Mouse (Mus musculus) layer of hippocampus, postnatal 14 days (tissue): ENCODE data around the gene Nr2f6. TPM values are rescaled to one million over a fixed set of nuclear protein-coding genes. Genes with fewer than 3 reads are reported as not detected.

Experiments
- DNase-seq, 2 experiments: peaks; one replicate each; pipeline ENCODE4 v3.0.0; 2021 to 2022; ENCODE audit warnings: low spot score in 2 of 2, mixed read lengths in 1 of 2
- total RNA-seq, 2 experiments: library from RNA; stranded (reverse); gene quantifications; 2 replicates each; pipeline ENCODE4 v1.2.3; 2021

Nr2f6 gene
- total RNA-seq, 2 experiments from 2014 or later = 33.9 to 36.7 TPM

GRCm38 (mm10) chr8:71392391-71392790 lies 10.6 kb upstream of the Nr2f6 start:
- no peak for DNase-seq

GRCm38 (mm10) chr8:71391696-71392095 lies 9.9 kb upstream of the Nr2f6 start:
- no peak for DNase-seq

DNA sequence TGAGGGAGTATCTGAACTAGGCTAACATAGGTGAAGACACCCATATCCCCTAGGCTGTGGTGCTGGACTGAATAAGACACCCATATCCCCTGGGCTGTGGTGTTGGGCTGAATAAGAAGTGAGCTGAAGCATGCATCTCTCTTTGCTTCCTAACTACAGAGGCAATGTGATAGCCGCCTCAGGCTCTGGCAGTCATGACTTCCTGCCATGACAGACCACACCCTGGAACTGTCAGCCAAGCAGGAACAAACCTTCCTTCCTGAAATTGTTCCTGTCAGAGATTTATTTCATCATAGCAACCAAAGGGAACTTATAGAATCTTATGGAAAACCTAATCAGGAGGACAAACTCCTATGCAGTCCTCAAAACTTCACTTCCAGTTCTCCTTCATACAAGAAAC lies 6.5 kb upstream of the Nr2f6 start:
- no peak for DNase-seq

GRCm38 (mm10) chr8:71385212-71385835 lies 3.6 kb upstream of the Nr2f6 start:
- no peak for DNase-seq

DNA sequence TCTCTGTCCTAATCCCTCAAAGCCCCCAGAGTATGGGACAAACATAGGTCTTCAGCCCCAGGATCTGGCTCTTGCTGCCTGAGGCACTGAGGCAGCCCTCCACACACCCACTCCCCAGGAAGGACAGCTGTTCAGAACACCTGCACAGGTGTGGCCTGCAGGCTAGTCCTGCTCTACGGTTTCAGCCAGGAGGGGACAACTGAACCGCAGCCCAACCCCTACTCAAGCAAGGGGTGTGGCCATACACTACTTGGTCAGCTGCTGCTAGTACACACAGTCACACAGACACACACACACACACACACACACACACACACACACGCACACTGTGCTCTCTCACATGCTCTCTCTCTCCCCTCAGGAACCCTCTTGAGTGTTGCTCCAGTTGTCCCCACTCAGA lies 2.1 kb upstream of the Nr2f6 start:
- DNase-seq = no peak

DNA sequence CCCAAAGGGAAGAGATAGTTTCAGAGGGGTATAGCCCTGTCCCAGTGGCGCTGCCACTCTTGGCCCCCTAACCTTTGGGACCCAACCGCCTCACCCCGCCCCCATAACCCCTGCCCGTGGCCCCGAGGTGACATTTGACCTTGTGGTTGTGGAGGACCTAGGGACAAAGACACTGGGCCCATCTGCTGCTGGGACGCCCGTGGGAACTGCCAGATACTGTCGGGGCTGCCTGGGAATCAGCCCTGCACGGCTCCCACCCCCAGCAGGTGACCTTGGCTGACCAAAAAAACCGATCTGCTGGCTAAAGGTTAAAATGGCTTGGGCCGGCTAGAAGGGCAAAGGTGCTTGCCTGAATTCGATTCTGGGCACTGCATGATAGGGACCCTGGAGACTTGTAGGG lies 1.6 kb upstream of the Nr2f6 start:
- no peak for DNase-seq

GRCm38 (mm10) chr8:71381971-71382961 lies 506 bp upstream of the Nr2f6 start:
- peak; percentile 70 to 72 for DNase-seq

DNA sequence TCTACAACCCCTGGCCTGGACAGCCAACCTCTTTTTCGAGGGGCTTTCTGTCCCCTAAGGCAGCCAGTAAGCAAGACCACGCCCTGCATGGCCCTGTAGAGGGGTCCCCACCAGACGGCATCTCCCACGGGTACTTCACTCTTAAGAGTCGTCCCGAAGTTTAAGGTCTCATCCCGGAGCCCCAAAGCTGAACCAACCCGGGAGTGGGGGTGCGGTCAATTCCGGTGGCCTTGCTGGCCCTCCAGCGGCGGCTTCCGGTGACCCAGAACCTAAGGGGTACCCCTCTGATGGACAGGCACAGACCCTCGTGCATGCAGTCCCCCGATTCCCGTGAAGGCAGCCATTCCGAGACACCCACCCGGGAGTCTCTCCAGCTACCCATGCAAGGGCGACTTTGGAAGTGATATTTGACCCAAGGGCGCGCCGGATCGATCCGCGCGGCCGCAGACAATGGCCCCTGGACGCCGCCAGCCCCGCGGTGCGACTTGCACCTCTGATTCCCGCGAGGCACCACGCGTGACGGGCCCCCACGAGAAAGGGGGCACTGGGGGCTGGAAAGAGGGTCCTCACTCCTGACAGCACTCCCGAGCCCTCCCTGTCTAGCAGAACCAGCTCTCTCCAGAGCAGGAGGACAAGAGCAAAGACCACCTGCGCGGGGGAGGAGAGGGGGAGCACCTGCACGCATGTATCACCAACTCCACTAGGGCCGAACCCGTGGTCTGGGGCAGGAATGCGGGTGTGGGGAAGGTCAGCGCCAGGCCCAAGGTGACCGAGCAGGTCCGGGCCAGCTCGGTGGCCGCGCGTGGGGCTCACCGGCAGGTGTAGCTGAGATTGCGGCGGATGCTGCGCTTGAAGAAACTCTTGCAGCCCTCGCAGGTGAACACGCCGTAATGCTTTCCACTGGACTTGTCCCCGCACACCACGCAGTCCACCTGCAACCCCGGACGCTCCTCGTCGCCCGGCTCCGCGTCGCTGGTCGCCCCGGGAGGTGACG lies 1.3 kb downstream of the Nr2f6 start:
- DNase-seq = no peak

DNA sequence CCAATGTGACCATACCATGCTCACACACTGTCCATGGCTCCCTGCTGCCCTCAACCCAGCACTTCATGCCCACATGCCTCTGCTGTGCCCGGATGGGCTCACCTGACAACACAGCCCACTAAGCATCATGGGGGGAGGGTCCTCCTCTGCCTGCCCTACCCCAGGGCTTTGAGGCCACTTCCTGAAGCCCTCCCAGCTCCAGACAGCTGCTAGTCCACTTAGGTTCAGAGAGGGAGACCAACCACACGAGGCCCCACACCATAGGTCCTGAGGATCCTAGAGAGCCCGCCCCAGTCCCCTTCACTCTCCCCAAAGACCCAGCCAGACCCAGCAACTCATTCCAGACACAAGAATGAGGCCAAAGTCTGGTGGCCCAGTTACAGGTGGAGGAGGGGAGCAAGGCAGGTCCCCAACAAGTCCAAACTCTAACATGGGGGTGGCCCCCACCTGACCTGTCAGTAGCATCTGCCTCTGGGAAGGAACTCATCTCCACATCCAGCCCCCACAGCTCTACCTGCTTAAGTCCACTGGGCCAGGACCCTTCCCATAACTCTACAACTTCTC lies 2.2 kb downstream of the Nr2f6 start:
- DNase-seq = no peak

DNA sequence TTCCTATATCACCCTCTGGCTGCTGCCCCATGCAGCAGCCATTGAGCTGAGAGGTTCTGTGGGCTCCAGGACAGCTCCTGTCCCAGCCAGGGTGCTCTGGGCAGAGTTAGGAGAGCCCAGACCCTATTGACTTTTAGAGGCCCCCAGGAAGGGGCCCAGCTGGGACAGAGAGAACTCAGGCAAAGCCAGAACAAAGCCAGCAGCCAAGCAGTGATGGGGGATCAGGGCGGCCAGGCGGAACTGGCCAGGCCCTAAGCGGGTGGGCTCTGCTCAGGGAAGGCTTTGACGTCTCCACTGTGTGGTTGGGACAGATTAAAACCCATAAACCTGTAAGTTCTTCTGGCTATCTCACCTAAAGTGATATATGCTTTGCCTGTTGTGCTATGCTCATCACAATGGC lies 2.8 kb downstream of the Nr2f6 start:
- no peak for DNase-seq

GRCm38 (mm10) chr8:71376423-71377030 lies 5.2 kb downstream of the Nr2f6 start:
- DNase-seq = no peak

DNA sequence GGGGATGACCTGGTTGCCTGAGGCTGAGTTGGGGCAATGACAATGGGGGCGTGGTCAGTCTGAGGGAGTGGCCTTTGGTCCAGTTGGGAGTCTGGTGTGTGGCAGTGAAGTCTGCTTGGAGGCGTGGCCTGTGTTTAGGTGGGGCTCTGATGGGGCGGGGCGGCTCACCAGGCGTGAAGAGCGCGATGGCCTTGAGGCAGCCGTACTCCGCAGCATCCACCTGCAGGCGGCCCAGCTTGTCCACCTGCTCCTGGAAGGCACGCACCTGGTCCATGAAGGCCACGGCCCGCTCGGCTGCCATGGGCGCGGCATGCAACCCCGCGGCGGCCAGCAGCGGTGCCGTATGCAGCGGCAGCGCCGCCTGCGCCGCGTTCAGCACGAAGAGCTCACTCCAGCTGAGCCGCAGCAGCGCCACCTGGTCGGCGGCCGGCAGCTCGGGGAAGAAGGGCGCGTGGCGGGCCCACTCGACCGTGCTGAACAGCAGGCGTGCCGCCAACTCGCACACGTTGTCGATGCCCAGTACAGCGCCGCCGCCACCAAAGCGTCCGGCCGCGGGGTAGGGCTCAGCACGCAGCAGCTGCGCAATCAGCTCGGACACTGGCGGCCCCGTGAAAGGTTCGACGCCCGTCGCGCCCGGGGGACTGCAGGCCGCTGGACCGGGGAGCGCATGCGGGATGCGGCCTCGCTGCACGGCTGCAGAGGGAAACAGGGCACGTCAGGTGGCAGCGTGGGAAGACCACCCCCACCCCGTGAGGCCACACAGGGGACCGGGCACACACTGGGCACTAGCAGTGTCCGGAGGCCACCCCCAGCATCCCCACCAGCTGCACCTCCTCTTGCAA lies 6.0 kb downstream of the Nr2f6 start:
- peak in 1 of 2 experiments; percentile 30 for DNase-seq

GRCm38 (mm10) chr8:71374616-71375206 lies 7.0 kb downstream of the Nr2f6 start:
- no peak for DNase-seq

GRCm38 (mm10) chr8:71373000-71373399 lies 8.8 kb downstream of the Nr2f6 start:
- no peak for DNase-seq

GRCm38 (mm10) chr8:71372427-71372826 lies 9.3 kb downstream of the Nr2f6 start:
- DNase-seq = no peak

DNA sequence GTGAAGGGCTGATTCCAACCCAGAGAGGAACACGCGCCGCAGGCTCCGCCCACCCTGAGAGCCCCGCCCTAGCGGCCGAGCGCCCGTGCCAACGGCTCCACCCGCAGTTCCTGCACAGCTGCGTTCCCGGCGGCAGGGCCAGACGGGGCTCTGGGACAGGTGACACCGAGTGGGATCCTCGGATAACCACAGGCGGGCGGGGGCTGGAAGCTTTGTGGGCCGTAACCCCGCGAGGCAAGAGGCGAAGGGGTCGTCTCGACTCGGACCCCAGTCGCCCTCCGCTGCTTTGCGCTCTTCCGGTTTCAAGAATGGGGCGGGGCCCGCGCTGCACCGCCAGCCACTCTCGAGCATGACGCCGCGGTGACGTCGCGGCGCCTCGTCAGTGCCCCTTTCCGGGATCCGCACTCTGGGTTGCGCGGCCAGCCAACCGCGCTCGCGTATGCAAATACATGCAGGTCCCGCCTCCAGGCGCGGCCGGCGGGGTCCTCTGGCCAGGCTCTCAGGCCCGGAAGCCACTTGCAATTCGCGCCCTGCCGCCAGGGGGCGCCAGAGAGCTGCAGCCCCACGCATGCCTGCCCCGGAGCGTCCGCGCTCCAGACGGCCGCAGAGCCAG lies 10.4 kb downstream of the Nr2f6 start, which contains the start of gene Ocel1:
Ocel1 (plus strand) TSS at position 63 of the 613 bp plus-strand sequence.
- DNase-seq = peak; percentile 97 to 98

DNA sequence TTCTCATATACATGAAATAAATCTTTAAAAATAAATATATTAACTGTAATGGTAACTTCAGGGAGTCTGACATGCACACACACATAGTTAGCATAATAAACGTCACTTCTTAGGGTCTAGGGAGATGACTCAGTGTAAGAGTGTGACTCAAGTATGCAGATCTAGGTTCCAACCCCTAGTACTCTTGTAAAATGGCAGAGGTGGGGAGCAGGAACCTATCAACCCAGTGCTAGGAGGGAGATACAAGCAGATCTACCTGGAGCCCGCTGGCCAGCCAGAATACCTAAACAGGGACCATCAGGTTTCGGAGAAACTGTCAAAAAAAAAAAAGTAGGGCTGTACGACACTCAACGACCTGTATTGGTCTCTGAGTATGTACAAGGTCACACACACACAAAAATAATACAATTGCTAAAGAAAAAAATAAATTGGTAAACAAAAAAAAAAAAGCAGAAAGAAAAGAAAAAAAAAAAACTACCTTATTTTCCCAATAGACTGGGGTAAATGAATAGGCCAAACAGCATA lies 11.0 kb downstream of the Nr2f6 start:
- no peak for DNase-seq

- no peak for DNase-seq
Measured at GRCm38 (mm10) chr8:71369040-71369718, 12.6 kb downstream of the Nr2f6 start.
